Mouse (Mus musculus) ovary, adult 18-20 months (tissue): Measurements from ENCODE around the gene Dand5.

Experiments used
- DNase-seq: peaks from one replicate; pipeline ENCODE4 v3.0.0; 2022; ENCODE audit warnings: low spot score, mixed read lengths

The Dand5 gene

DNA sequence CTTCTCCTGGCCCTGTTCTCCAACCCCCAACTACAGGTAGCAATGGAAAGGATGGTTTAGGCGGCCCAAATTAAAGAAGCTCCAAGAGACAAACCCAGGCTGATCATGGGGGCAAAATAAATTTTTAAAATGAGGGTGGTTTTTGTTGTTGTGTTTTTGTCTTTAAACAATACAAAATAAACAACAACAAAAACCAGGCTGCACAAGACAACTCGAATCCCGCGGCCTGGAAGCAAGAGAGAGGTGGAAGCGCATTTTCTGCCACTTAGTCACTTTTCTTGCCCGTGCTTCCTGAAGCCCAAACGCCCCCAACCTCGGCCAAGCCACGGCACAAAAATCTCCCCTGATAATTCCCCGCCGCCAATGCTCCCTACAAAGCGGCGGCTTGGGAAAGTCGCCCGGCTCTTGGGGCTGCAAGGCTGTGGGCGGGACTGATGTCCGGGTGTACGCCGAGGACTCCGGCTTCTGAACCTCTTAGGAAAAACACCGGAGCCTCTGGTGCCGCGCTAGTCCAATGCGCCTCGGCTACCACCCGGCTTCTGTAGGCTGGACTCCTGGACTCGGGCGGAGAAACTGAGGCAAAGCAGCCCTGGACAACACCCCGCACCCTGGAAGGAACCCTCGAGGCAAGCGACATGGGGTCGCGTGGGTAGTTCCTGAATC is 38.6 kb downstream of the Dand5 start:
- DNase-seq = no peak

DNA sequence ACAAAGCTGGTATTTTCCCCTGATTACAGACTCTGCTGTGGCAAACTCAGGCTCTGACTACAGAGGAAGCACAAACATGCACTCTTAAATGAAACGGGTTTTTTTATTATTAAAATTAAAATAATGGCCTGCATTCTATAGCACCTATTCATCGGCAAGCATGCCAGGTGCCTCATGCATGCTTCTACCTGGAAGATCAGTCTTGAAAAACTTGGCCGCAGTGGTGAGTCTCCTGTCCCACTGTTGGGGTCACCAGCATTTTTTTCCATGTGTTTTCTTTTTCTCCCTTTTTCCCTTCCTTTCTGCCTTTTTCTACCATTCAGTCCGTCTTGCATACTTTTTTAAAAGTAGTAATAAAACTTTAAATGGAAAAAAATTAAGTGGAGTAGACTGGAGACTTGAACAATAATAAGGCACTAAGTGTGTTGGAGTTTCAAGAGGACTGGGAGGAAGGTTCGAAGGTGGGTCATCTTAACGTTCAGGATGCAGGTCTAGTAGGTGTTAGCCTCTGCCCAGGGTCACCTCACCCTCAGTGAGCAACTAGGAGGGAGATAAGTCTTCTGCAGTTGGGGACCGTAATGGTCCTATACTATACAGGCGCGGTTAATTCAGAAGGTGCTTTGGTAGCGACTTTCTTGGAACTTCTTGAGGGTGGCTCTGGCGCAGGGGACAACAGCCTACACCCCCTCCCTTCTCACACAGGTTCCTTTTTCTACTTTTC is 39.3 kb downstream of the Dand5 start:
- no peak for DNase-seq

DNA sequence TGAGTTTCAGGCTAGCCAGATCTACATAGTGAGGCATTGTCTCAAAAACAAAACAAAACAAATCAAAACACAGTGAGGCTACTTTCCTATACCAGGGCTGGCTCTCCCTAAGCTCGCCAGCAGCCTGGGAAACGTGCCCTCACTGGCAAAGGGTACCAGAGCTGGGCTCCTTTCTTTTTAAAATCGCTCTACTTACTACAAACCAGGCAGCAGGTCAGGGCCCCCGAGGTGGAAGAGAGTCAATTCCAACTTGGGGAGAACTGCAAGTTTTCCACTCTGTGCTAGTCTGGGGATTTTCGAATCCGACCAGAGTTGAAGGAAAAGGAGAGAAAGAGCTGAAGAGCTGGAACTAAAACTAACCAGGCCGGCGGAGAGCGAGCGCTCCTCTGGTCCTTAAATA is 39.9 kb downstream of the Dand5 start:
- no peak for DNase-seq

GRCm38 (mm10) chr8:84781686-84782505 is 40.7 kb downstream of the Dand5 start:
- DNase-seq = no peak

GRCm38 (mm10) chr8:84780949-84781680 is 41.5 kb downstream of the Dand5 start:
- no peak for DNase-seq

DNA sequence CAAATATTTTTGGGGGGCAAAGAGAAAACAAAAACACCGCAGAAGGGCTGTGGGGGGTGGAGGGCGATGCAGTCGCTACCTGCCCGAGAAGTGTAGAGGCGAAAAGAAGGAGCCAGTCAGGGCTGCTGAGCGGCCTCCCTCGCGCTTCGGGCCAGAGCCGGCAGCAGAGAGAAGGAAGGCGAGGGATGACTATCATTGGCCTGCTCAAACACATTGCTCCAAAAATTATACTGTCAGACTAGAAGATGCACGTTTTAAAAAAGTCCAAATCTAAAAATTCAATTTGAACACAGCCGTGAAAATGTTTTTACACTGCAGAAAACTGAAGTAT is 42.4 kb downstream of the Dand5 start:
- DNase-seq = no peak

DNA sequence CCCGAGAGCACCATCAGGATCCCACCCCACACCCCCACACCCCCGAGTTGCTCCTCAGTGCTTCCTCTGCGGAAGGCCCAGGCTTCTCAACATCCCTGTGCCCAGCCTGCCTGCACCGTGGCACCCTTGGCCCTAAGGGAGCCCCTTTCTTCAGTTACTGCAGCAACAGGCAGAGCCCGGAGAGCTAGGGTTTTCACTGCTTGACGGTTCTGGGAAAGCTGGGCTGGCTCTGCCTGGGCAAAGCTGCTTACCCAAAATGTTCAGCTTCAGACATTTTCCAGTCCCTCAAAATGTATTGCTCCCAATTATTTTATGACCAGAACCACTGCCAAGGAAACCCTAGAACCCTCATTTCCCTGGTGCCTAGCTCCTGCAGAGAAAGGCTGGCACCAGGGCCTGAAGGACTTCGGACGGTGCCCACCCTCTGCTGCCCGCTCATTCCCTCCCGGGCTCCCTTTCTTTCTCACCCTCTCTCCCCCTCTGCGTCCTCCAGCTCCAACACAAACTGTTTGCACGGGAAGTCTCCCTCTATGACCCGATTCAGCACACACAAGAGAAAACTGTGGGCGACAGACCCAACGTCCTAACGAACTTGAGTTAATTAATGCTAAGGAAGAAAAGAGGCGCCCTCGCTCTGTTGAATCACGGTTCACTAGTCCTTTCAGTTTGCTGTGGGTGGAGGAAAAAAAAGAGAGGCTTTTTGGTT is 43.0 kb downstream of the Dand5 start:
- no peak for DNase-seq

DNA sequence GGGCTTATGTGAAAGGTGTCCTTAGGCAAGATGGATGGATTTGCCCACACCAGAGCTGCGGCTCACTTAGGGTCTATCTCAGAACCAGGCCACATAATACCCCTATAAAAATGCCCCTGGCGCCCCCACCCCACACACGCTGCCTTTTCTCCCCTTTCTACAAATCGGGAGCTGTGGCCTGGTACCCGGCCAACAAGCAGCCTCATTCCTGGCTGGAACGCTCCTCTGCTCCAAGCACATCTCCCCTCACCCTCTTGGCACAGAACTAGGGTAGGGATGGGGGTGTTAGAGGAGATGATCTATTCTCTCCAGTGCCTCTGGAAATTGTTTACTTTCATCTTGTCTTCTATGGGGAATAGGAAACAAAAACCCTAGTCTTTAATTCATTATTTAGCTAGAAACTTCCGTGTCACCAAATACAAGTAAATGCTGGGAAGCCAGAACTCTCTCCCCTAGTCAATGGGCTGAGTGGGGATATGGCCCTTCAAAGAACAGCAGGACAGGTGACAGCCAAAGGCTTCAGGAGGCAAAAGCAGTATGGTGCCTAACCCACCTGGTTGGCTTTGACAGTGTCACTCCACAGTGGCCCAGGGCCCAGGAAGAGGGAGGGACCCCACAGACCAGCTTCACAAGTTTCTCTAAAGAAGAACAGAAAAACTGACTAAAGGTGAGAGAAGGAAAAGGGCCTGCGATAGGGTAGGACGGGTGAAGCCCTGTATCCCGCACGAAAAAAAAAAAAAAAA is 43.8 kb downstream of the Dand5 start:
- DNase-seq = no peak

DNA sequence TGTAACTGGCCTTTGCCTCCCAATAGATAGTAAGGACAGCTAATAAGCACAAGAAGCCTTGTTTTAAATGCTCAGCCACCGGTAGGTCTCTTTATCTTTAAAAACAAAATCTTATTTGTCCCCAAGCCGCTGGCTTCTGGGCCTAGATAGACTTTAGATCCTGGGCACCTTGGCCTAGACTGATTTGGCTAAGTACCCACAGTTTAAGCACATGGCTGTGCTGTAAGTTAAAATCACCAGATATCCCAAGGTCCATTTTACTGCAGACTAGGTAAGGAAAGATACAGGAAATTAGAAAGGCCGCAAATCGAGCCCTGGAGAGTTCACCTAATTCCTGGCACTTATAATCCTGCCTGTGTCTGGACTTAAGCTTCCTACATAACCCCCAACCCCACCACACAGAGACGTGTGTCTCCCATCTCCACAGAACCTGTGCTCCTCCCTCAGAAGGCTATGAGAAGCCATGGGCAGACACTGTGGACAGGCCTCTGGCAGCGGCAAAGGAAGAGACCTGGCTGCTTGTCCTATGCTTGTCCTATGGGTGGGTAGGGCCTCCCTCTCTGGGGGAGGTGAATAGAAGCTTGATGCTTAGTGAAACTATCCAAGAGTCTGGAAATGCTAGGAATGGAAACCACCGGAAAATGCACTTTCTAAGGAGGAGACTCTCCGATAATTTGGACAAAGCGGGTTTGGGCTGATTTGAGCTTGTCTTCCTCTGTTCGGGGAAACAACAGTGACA is 44.6 kb downstream of the Dand5 start:
- DNase-seq = no peak

GRCm38 (mm10) chr8:84776569-84776968 is 46.1 kb downstream of the Dand5 start:
- DNase-seq = no peak

DNA sequence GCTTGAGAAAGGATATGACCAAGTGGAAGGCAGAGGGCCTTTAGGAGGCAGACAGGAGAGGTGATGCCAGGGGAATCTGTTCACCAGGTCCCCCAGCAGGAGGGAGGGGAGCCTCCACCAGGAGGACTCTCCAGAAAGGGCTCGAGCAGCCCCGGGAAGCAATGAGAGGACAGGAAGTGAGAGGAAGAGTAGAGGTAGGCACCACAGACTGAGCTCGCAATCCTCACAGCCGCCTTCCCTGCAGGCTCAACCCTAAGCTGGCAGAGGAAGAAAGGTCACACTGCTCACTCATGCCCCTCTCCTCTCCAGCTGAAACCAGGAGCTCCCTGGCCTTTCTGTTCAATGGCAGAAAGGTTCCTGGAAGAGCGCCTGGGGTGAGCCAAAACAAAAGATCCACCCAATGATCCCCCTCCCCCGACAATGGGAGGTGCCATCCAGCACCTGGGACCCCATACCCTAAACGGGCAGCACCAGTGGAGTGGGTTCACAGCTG is 47.0 kb downstream of the Dand5 start:
- DNase-seq = no peak

GRCm38 (mm10) chr8:84775105-84775591 is 47.5 kb downstream of the Dand5 start:
- no peak for DNase-seq

GRCm38 (mm10) chr8:84774473-84774911 is 48.1 kb downstream of the Dand5 start:
- DNase-seq = peak; percentile 67

- DNase-seq = peak; percentile 81
These were observed 48.8 kb downstream of the Dand5 start for GRCm38 (mm10) chr8:84773833-84774232.

- no peak for DNase-seq
These were observed 49.3 kb downstream of the Dand5 start for GRCm38 (mm10) chr8:84773304-84773703.

GRCm38 (mm10) chr8:84772628-84773027 is 50.0 kb downstream of the Dand5 start:
- DNase-seq = no peak

- DNase-seq = no peak
These were observed 50.7 kb downstream of the Dand5 start for GRCm38 (mm10) chr8:84771941-84772378.

GRCm38 (mm10) chr8:84771000-84771687 is 51.5 kb downstream of the Dand5 start:
- DNase-seq = no peak
